Mouse (Mus musculus) c-Kit-positive CD71-negative TER-119-negative erythroid progenitor cells, embryonic 14.5 days (primary cell): Measurements from ENCODE around the gene Alkbh2.
A peak's percentile ranks its signal among the peaks of the same experiment; 100 is the strongest.

Source experiments
- DNase-seq: peaks from one replicate; pipeline ENCODE4 v3.0.0-alpha.2; 2013; ENCODE audit warnings: low read depth

The Alkbh2 gene

DNA sequence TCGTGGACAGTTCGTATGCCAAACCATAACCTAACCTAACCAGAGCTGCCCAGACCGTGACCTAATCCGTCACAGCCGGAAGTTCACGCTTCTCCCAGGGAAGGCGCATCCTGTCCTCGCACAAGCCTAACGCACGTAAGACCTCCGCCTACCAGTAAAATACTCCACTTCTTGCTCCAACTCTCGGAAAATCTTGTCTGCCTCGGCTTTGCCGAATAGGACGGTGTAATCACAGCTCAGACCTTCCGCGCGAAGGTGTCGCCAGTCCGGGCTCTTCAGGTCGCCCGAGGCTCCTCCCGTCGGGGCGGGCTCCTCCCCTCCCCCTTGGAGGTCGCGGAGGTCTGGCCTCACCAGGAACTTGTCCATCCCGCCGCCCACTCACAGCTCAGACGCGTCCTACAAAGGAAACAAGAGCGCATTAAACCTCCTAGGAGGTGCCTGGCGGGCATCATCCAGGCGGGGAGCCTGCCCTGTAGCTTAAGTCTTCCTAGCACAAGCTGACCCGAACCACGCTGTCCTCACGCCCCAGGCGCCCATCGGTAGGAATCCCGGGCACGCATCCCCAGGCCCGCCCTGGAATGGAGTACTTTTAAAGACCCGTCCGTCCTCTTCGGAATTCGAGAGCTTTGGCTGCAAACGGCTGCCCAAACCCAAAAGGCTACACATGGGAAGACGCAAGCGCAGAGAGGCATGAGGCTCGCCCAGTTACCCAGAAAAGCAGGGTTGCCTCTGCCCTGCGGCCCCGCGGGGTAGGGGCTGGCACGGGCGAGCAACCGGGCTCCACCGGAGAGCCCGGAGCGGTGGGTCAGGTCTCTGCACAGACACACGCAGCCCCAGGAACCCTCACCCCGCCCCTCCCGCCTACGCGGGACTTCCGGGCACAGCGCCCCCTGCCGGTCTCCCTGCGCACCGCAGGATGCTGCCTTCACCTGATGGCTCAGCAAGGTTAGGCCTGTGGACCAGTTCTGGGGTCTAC, at the start of gene Alkbh2:
Gene Alkbh2 (minus strand): TSS at position 845 of the 976 bp plus-strand sequence.
- peak; percentile 62 for DNase-seq

DNA sequence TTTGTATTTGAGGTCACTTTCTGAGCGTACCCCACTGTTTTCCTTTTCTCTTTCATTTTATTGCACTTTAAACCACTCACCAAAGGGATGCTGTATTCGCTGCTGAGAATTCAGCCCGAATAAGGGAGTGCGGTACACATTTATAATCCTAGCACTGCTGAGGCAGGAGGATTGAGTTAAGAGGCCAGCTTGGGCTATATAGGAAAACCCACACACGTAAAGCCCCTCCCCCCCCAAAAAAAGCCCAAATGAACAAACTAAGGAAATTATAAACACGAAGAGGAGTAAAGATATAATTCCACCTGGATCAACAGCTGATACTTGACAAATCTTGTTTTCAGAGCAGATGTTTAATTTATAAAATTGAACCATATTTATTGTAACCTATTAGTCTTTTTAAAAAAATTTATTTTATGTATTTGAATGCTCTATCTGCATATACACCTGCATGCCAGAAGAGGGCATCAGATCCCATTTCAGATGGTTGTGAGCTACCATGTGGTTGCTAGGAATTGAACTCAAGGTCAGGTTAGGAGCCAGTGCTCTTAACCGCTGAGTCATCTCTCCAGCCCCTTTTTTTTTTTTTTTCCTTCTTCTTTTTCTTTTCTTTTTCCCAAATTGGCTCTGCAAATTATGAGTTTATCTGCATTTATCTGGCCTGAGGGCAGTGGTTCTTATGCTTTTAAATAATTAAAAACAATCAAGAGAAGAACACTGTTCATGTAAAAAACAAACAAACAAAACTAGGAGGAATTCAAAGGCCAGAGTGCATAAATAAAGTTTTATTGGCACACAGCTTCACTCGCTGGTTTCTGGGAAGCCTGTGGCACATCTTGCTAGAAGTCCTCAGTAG, 48.8 kb upstream of the Alkbh2 start:
- no peak for DNase-seq

DNA sequence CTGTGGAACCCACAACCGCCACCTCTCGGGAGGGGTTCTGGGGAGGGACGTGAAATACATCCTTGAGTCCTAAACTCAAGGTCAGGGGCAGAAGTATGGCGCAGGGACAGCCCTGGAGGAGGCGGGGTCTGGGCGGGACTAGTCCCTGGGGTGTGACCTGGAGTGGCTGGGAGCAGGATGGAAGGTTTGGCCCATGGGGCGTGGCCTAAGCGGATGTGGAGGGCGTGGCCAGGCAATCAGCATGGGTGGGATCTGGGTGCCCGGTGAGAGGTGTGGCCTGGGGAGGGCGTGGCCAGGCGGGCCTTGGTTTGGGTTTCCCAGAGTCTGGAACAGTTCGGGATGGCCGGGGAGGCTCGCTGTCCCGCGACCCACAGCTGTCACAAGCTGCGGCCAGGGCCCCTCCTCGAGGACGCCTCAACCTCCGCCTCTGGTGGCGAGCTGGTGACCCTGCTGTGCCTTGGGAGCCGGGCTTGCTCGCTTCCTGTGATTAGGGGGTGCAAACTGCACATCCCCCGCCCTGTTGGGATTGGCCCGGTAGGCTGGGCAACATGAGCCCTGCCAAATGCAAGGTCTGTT, 47.7 kb upstream of the Alkbh2 start:
- peak; percentile 90 for DNase-seq

DNA sequence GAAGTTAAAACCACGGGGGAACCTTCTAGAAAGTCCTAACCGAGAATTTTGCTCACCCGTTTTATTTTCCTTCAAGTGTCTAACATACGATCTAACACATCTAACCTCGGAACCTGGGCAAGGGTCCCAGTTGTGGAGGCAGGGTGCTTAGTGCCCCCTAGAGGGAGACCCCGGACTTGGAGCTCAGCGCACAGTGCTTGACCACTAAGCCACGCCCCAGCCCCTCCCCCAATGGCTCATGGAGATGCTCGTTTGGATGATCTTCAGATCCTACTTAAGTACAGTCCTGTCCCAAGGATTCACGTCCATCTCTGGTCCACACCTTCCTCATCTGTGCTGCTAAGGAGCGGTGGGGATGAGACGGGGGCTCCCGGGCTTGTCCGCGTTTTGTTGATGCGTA, 46.6 kb upstream of the Alkbh2 start:
- DNase-seq: peak; percentile 29

DNA sequence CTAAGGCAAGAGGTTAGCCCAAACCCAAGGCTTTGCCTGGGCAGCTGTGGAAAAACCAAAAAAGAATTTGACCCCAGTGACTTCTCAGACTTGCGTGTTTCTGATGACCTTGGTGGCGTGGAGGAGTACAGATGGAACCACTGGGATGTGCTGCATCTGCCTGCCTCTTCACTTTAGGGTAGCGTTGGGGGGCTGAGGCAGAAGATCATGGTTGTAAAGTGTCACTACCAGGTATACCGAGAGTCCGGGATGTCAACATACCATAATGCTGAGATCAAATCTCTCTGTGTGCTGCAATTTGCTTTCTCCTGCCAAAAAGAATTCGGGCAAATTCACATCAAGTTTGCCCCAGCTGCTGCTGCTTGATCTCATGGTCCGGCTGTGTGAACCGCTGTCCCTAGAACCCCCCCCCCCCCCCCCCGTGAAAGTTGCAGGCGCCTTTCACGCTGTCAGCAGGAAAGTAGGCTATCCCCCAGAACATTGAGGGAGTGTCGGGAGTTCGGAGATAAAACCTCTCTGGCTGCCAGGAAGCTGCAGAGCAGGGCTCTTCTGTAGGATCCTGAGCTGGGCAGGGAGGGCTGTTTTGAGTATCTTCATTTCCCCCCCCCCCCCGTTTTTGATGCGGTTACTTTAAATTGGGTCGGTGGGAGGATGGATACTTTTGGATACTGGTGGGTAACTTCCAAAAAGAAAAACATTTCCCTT, 46.0 kb upstream of the Alkbh2 start:
- DNase-seq: no peak

DNA sequence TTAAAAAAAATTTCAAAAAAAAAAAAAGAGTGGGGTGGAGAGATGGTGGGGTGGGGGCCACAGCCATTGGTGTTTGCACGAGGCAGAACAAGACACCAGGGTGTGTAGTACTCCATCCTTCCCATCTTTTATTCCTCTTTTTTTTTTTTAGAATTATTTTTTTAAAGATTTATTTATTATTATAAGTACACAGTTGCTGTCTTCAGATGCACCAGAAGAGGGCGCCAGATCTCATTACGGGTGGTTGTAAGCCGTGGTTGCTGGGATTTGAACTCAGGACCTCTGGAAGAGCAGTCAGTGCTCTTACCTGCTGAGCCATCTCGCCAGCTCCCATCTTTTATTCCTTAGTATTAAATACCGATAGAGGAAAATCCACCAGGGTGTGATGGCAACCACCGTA, 45.4 kb upstream of the Alkbh2 start:
- DNase-seq: no peak

DNA sequence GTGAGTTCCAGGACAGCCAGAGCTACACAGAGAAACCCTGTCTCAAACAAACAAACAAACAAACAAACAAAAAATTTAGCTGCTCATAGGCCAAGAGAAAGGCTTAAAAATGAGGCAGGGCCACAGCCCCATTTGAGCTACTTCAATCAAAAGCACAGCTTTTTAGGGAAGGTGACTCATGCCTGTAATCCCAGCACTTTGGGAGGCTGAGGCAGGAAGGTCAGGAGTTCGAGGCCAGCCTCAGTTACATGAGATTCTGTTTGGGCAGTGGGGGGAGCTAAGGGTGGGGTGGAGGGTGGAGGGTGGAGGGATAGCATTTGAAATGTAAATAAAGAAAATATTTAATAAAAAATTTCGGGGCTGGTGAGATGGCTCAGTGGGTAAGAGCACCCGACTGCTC, 44.9 kb upstream of the Alkbh2 start:
- peak; percentile 26 for DNase-seq

DNA sequence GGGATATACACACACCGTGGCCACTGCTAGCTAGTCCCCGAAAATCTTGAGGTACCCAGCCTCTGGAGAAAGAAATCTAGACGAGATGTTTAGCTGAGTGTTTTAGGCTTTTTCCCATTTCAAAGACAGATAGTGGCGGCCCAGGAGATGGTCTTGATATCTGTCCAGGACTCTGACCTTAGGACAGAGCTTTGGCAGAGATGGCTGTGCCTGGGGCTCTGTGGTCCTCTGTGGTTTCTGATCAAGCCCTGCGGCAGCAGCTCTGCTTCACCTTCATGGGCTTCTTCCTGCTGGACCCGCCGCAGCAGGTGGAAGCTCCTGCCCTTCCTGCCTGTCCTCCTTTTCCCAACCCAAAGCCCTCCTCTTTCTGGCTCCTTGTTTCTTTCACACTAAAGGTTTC, 42.3 kb upstream of the Alkbh2 start:
- no peak for DNase-seq

DNA sequence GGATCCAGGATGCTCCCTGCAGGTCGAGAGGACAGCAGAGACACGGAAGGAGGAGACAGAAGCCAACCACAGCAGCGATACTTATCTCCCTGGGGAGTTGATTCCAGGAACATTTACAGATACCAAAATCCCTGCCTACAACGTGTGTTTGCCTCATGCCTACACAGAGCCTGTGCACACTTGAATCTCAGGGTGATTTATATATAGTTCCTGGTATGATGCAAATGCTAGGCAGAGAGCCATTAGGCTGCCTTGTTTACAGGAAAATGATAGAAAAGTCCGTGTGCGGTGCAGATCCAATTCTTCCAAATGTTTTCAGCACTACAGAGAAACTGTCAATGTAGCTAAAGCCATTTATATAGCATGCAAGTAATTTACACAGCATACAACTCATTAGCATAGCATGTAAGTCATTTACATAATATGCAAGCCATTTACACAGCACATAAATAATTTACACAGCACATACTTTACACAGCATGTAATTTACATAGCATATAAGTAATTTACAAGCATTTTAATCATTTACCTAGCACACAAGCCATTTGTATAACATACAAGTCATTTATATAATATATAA, 35.2 kb upstream of the Alkbh2 start:
- DNase-seq: no peak

DNA sequence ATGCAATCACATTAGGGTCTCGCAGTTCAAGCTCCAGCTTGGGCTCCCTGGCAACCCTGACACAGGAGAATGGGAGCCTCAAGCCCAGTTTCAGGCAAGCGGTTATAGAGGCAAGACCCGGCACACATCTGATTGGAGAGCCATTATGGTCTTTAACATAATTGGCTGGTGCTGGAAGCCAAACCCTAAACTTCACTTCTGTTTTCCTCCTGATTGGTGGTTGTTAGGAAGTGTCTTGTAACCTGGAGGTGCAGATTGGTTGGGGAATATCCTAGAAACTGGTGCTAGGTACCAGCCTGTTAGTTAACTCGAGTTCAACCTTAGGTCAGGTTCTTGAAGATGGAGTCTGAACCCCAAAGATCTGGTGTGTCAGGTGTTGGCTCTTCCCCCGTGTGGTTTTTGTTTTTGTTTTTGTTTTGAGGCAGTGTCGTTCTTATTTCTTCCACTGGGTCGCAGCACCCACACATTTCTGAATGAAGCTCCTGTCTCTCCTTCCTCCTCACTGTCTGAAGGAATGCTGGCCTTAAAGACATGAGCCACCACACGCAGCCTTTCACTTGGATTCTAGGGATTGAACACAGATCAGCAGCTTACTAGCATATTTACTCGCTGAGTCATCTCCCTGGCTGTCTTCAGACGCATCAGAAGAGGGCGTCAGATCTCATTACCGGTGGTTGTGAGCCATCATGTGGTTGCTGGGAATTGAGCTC, 34.2 kb upstream of the Alkbh2 start:
- no peak for DNase-seq

DNA sequence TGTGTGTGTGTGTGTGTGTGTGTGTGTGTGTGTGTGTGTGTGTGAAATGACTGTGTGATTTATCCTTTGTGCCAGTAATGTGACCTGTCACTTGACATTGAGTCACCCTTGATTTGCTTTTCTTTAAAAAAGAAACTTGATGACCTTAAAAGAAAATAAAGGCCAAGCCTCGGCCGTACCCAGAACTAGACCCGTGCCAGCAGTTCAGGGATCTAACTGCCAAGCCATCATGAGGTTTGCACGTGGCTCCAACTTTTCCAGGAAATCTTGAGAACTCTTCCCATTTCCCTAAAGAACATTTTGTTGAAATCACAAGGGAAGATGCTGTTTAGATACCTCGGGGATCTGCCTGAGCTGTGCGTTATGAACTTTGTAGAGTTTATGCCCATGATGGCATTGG, 33.4 kb upstream of the Alkbh2 start:
- no peak for DNase-seq

DNA sequence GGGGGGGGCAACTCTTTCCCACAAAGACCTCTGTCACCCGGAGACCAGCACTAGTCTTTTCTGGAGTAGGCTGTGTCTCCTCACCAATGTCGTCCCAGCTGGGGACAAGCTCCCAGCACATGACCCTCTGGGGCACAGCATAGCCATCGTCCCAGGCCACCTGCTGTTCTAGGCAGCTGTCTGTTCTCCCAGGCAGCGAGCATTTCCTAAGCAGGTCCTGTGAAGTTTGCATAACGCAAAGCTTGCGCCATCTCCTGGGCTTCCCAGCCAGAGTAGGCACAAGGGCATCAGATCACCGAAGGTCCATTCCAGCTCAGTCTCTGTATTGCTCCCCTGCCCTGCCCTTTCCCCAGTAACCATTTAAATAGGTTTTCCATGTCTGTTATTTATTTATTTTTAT, 29.2 kb upstream of the Alkbh2 start:
- DNase-seq: no peak

DNA sequence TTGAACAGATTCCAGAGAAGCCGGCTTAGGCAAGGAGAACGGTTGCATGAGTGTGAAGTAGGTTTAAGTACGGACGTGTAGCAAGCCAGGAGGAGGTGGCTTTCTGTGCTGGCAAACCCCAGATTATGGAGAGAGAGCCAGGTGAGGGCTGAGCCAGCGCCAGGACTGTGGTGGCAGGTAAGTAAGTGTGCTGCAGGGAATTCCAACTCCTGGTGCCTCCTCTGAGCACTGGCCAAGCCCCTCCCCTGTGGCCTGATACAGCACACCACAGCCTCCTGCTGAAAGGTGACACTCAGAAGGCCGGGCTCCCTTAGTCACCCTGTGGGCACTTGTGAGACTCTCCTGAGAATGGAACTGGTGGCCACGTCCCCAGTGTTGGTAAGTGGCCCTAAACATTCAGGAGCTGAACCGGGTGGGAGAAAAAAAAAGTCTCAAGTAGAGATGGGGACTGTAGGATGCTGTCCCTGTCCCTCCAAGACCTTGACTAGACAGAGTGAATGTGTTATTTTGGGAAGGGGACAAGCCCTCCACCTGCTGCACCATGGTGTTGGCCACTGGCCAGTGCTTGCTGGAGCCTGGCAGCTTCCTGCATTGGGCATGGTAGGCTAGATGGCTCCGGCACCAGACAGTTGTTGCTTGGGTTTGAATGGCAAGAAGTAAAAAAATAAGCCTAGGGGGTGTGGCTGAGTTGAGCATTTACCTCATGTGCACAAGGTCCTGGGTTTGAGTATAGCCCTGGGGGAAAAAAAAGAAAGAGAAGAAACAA, 27.3 kb upstream of the Alkbh2 start:
- DNase-seq: no peak

DNA sequence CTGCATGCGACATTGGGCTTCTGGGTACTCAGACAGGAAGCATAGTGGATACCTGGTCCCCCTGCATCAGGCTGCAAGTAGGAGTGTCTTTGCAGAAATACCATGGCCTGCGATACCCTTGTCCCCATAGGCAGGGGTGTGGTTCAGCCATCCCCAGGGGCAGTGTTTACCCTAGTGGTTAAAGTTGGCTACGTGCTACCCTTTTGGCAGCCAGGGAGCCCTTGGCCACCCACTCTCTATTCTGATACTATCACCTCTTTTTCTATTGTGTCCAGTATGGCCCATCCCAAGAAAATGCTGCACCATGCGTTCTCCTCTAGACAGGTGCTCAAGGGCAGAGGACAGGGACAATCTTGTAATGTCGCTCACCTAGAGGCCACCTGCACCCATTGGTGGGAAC, 26.7 kb upstream of the Alkbh2 start:
- DNase-seq: no peak

DNA sequence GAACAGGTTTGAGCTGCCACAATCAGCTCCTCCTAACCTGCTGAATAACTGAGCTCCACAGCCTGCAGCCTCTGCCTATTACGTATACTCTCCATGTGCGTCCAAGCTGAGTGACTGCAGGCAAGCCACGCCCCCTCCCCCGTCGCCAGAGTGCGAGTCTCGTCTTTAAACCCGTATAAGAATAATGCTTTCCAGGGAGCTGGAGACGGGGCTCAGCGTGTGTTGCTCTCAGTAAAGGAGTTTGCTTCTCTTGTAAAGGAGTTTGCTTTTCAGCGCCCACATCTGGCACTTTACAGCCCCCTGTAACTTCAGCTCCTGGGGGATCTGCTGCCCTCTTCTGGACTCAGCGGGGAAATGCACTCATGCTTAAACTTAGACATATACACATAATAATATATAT, 25.5 kb upstream of the Alkbh2 start:
- peak; percentile 53 for DNase-seq

DNA sequence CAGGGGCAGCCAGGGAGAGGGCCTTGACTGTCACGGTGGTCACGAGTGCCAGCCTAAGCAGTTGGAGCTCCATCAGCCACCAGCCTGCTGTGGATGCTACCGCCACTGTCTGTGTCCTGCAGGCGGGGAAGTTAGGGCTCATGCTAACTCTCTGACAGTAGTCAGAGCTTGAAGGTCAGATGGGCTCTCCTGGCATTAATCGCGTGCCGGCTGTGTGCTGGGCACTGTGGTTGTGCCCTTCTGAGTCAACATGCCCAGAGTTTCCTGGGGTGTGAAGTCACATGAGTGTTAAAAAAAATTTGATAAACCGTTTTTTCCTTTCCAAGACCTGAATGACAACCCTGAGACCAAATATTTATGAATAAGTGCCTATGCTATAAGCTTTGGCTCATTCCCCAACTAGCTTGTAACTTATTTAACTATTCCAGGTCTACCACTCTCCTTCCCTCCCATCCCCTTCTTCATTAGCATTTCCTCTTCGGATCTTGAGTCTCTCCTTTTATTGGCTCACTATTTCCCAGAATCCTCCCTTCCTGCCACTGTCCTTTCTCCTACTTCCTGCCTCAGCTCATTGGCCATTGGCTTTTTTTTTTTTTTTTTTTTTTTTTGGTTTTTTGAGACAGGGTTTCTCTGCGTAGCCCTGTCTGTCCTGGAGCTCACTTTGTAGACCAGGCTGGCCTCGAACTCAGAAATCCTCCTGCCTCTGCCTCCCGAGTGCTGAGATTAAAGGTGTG, 24.5 kb upstream of the Alkbh2 start:
- DNase-seq: no peak

DNA sequence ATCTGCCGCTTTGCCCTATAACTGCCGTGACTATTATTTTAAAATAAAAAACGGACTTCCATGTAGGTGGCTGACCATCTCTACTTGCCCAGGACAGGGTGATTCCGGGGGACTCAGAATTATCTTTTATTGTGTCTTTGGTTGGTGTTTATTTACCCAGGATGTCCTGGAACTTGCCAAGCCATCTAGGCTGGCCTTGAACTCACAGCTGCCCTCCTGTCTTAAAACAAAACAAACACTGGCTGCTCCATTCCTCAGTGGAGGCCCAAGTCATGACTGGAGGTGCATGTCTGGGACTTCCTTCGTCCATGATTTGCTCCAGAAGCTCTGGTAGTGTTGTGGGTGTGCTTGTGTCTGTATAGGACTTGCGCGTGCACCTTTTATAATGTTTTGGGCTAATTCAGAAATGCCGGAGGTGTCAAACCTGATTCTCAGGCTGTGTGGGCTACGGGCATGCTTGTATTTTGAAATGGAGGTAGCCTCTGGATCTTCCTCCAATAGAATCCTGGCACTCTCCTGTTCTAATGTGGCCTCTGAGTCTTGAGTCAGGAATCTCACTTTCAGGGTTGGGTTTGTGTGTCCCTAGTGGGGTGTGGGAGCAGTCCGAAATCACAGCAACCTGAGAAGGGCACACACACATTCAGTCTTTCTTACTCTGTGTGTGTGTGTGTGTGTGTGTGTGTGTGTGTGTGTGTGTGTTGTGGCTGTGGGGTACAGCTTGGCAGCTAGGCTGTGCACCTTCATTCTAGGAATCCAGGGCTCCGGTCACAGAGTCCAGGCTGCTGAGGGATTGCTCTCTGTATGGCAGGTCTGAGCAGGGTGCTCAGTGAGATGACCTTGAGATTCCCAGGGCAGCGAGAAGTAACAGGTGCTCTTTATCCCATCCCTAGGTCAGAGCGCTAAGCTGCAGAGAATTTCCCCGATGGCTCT, 19.3 kb upstream of the Alkbh2 start:
- DNase-seq: no peak
